Mouse (Mus musculus) ES-Bruce4 (cell line): ENCODE measurements around the gene Chchd6.

Experiments
- CTCF ChIP-seq: IDR thresholded peaks from one replicate; pipeline ENCODE4 v1.8.1; 2011; ENCODE audit warnings: low read depth, low read length
- EP300 ChIP-seq: IDR thresholded peaks from 2 replicates; pipeline ENCODE4 v1.6.1; 2011; ENCODE audit warnings: low read depth, low read length; ENCODE audit not compliant: insufficient read depth
- POLR2A ChIP-seq: IDR thresholded peaks from one replicate; pipeline ENCODE4 v1.8.1; 2011; ENCODE audit warnings: low read length; ENCODE audit not compliant: insufficient read depth

DNA sequence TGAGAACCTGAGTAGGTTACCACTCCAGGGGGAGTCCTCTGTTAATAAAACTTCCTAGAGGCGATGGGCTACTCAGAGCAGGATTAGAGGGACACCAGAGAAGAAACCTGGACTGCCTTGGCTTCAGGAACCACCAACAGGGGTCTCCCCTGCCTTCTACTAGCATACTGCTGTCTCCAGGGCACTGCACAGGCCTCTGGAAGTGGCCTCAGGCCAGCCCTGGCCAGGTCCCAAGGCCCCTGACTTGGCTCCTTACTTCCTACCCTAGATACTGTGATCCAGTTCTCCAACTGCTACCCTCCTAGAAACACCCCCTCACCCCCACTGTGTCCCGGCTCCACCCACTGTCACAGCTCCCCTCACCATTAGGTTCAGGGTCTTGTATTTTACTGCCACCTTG is 256.0 kb downstream of the Chchd6 start:
- TF ChIP-seq CTCF, result no peak
- TF ChIP-seq POLR2A, result no peak
- TF ChIP-seq EP300, result no peak
